Mouse (Mus musculus) bone marrow macrophage, adult 2 months (primary cell): ENCODE data around the gene BC016579.

Source experiments
- CTCF ChIP-seq: IDR thresholded peaks from 2 replicates; pipeline ENCODE4 v1.5.1; 2012; ENCODE audit warnings: low read depth, mild to moderate bottlenecking, low read length, moderate library complexity
- POLR2A ChIP-seq: IDR thresholded peaks from 2 replicates; pipeline ENCODE4 v1.6.1; 2012; ENCODE audit warnings: mild to moderate bottlenecking, low read depth, low read length, borderline replicate concordance

GRCm38 (mm10) chr16:45685295-45685694 is 31.4 kb upstream of the BC016579 start:
- TF ChIP-seq CTCF (no peak), POLR2A (no peak)
